Mouse (Mus musculus) hindbrain, postnatal 0 days (tissue): ENCODE measurements around the gene Hs3st6. TPM values are rescaled to one million over a fixed set of nuclear protein-coding genes. Genes with fewer than 3 reads are reported as not detected.

Experiments
- ATAC-seq: fragments of 200-750 bp; cut with Nextera tagmentation; 2 replicates; pipeline ENCODE4 v1.8.0; 2017; ENCODE audit warnings: mild to moderate bottlenecking, moderate TSS enrichment, moderate library complexity
- DNase-seq: peaks from one replicate; pipeline ENCODE4 v3.0.0-alpha.2; 2015; ENCODE audit warnings: low spot score
- H3K27ac ChIP-seq: fragments of 300-500 bp; sonication (generic); 2 replicates; pipeline ENCODE4 v1.5.1; 2014; ENCODE audit warnings: mild to moderate bottlenecking
- H3K27me3 ChIP-seq: fragments of 300-500 bp; sonication (generic); 2 replicates; pipeline ENCODE4 v1.6.1; 2014; ENCODE audit warnings: low read length, mixed read lengths; ENCODE audit not compliant: insufficient read depth
- H3K36me3 ChIP-seq: fragments of 300-500 bp; sonication (generic); 2 replicates; pipeline ENCODE4 v1.6.1; 2014; ENCODE audit warnings: low read length, mixed read lengths; ENCODE audit not compliant: insufficient read depth
- H3K4me1 ChIP-seq: fragments of 300-500 bp; sonication (generic); 2 replicates; pipeline ENCODE4 v1.6.1; 2014; ENCODE audit warnings: antibody characterized with exemption, low read length, mixed read lengths; ENCODE audit not compliant: insufficient read depth
- H3K4me2 ChIP-seq: fragments of 300-500 bp; sonication (generic); 2 replicates; pipeline ENCODE4 v1.6.1; 2014; ENCODE audit warnings: low read depth, mild to moderate bottlenecking, low read length, moderate library complexity, mixed read lengths
- H3K4me3 ChIP-seq: fragments of 300-500 bp; sonication (generic); 2 replicates; pipeline ENCODE4 v1.5.1; 2014; ENCODE audit warnings: low read length
- H3K9ac ChIP-seq: fragments of 300-500 bp; sonication (generic); replicated peaks from 2 replicates; pipeline ENCODE4 v1.6.1; 2014; ENCODE audit warnings: mild to moderate bottlenecking, low read length, moderate library complexity, mixed read lengths
- H3K9me3 ChIP-seq: fragments of 300-500 bp; sonication (generic); 2 replicates; pipeline ENCODE4 v1.6.1; 2016; ENCODE audit warnings: low read length, mixed read lengths
- CTCF ChIP-seq: IDR thresholded peaks from 2 replicates; pipeline ENCODE4 v1.5.1; 2016; ENCODE audit warnings: antibody characterized with exemption, control low read depth, low read depth
- WGBS: fragments of 180-500 bp; shearing (Covaris S2); extraction: QIAGEN DNeasy Blood & Tissue Kit; methylation state at CpG from one replicate; pipeline ENCODE4 v1.1.7; 2014; 5-methylcytosine and 5-hydroxymethylcytosine counted together
- polyA plus RNA-seq: library from polyadenylated mRNA; unstranded; fragments of >200 nt; fragmentation: Nextera tagmentation; extraction: Ambion mirVana; gene quantifications from 2 replicates; pipeline ENCODE4 v1.2.1, GENCODE M21; 2015
- total RNA-seq: library from RNA; depleted of rRNA; stranded (reverse); fragments of >200 nt; gene quantifications from 2 replicates; pipeline ENCODE4 v1.2.3, GENCODE M21; 2014

The Hs3st6 gene
- total and polyA plus RNA-seq, 2 experiments from 2014 or later: 0.43 TPM; not detected in 1

DNA sequence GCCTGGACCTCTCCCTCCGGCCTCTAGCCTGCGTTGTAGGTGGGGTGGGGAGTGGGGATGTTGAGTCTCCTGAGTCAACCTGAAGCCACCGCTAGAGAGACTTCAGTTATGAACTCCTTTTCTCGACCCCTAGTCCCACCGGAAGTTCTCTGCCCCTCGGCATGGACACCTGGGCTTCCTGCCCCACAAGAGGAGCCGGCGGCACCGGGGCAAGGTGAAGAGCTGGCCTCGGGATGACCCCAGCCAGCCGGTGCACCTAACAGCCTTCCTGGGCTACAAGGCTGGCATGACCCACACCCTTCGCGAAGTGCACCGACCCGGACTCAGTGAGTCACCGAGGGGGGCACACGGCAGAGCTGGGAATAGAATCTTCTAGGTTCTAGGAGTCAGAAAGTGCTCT is 24.6 kb upstream of the Hs3st6 start:
- Histone ChIP-seq H3K27ac (no peak overlapping the region), H3K9me3 (no peaks in the 10 kb centered on the region), H3K27me3 (no peaks in the 10 kb centered on the region), H3K4me3 (no peak overlapping the region), H3K4me1 (peaks cover 5% of the 10 kb centered on the region; the same call in 1 of the 2 replicates), H3K36me3 (no peaks in the 10 kb centered on the region), H3K9ac (no peak overlapping the region), H3K4me2 (no peak overlapping the region)
- DNase-seq (no peak), ATAC-seq (no peak)
- WGBS: 80% methylated on average over 17 of the region's 17 CpGs
- no peak for TF ChIP-seq CTCF

DNA sequence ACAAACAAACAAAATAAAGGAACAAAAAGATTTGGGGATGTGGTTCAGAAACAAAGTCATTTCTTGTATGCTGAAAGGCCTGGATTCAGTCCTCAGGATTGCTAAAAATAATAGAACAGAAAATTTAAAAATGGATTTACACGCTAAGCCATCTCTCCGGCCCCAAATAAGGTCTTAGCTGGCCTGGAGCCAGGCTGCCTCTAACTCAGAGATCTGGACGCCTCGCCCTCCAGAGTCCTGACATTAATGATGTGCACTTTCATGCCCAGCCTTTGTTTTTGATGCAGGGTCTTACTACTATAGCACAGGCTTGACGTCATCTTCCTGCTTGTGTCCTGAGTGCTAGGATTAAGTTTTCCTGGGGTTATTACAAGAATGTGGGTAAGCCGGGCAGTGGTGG is 23.7 kb upstream of the Hs3st6 start:
- TF ChIP-seq CTCF: no peak
- Histone ChIP-seq H3K4me1 (no peaks in the 10 kb centered on the region), H3K4me3 (no peak overlapping the region), H3K27me3 (no peaks in the 10 kb centered on the region), H3K36me3 (no peaks in the 10 kb centered on the region), H3K4me2 (no peak overlapping the region), H3K9me3 (no peaks in the 10 kb centered on the region), H3K9ac (no peak overlapping the region), H3K27ac (no peak overlapping the region)
- DNase-seq (no peak), ATAC-seq (no peak)
- 72% methylated on average over 6 of the region's 6 CpGs for WGBS

DNA sequence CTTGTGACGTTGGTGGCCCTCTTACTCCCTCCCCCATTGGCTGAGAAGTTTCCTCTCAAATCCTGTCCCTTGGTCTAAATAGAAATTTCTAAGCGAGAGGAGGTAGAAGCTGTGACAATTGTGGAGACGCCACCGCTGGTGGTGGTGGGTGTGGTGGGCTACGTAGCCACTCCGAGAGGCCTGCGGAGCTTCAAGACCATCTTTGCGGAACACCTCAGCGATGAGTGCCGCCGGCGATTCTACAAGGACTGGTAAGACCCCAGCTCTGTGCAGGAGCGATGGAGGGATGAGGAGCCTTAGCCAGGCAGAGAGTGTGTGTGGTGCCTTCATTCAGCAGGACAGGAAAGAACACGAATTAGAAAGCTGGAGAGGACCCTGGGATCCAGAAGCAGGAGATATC is 22.0 kb upstream of the Hs3st6 start:
- no peak for ATAC-seq
- DNase-seq: no peak
- Histone ChIP-seq H3K9me3 (no peaks in the 10 kb centered on the region), H3K36me3 (no peaks in the 10 kb centered on the region), H3K4me2 (no peak overlapping the region), H3K4me3 (no peak overlapping the region), H3K27ac (no peak overlapping the region), H3K4me1 (no peaks in the 10 kb centered on the region), H3K9ac (no peak overlapping the region), H3K27me3 (no peaks in the 10 kb centered on the region)
- 79% methylated on average over 14 of the region's 14 CpGs for WGBS
- TF ChIP-seq CTCF: no peak

DNA sequence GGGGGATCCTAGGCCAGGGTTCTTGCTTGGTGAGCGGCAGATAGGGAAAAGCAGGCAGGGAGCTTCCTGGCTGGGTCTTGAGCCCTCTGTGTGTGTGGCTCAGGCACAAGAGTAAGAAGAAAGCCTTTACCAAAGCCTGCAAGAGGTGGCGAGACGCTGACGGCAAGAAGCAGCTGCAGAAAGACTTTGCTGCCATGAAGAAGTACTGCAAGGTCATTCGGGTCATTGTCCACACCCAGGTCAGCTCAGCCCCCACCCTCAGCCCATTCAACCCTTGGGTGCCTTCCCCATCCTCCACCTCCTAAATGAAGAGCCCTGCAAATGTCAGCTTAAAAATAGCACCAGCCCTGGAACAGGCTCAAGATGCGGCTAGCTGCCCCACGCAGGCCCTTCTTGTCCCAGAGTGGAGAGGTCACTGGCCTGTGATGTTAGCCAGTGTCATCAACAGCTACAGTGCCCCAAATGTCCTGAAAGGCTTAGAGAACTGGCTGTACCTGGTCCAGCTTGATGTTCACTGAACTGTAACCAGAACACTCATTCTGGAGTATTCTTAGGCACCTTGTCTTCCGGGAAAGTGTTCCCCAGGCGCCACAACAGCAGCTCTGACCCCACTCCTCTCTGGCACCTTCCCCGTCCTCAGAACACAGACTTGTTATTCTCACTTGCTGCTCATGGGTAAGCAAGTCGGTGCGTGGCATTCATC is 20.4 kb upstream of the Hs3st6 start:
- WGBS: 76% methylated on average over 12 of the region's 12 CpGs
- ATAC-seq (no peak), DNase-seq (no peak)
- no peak for TF ChIP-seq CTCF
- no peaks in the 10 kb centered on the region for H3K9me3 ChIP-seq
- H3K27me3 ChIP-seq: no peaks in the 10 kb centered on the region
- no peak overlapping the region for H3K4me2 ChIP-seq
- H3K36me3 ChIP-seq: no peaks in the 10 kb centered on the region
- no peak overlapping the region for H3K9ac ChIP-seq
- H3K4me3 ChIP-seq: no peak overlapping the region
- no peak overlapping the region for H3K27ac ChIP-seq
- H3K4me1 ChIP-seq: 0 out of 2 replicates have a peak, but pooled peaks cover 5% of the 10 kb centered on the region

GRCm38 (mm10) chr17:24733434-24734050 is 19.2 kb upstream of the Hs3st6 start:
- WGBS: 88% methylated on average over 21 of the region's 21 CpGs
- Histone ChIP-seq H3K4me3 (no peak overlapping the region), H3K27ac (no peak overlapping the region), H3K9ac (no peak overlapping the region), H3K36me3 (no peaks in the 10 kb centered on the region), H3K4me1 (0 out of 2 replicates have a peak, but pooled peaks cover 5% of the 10 kb centered on the region), H3K4me2 (no peak overlapping the region), H3K27me3 (no peaks in the 10 kb centered on the region), H3K9me3 (no peaks in the 10 kb centered on the region)
- no peak for TF ChIP-seq CTCF
- ATAC-seq (no peak), DNase-seq (no peak)

GRCm38 (mm10) chr17:24734513-24734912 is 18.3 kb upstream of the Hs3st6 start:
- Histone ChIP-seq H3K9ac (no peak overlapping the region), H3K4me3 (no peak overlapping the region), H3K27me3 (no peaks in the 10 kb centered on the region), H3K27ac (no peak overlapping the region), H3K9me3 (no peaks in the 10 kb centered on the region), H3K36me3 (no peaks in the 10 kb centered on the region), H3K4me1 (0 out of 2 replicates have a peak, but pooled peaks cover 5% of the 10 kb centered on the region), H3K4me2 (no peak overlapping the region)
- no peak for ATAC-seq
- no peak for TF ChIP-seq CTCF
- 82% methylated on average over 1 of the region's 1 CpGs for WGBS
- DNase-seq: no peak

DNA sequence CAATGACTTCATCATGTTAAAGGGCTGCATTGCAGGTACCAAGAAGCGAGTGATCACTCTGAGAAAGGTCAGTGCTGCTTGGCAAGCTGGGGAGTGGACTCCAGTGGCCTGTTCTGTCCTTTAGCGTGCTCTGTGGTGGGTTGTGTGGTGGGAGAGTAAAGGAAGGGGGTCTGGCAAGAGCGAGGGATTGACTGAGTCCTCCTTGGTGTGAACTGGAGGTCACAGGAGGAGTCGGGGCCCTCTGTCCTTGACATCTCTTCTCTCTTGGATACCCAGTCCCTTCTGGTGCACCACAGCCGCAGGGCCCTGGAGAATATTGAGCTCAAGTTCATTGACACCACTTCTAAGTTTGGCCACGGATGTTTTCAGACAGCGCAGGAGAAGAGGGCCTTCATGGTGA is 17.3 kb upstream of the Hs3st6 start:
- no peak overlapping the region for H3K9ac ChIP-seq
- H3K27me3 ChIP-seq: no peaks in the 10 kb centered on the region
- H3K27ac ChIP-seq: no peak overlapping the region
- TF ChIP-seq CTCF: no peak
- H3K4me2 ChIP-seq: no peak overlapping the region
- no peaks in the 10 kb centered on the region for H3K9me3 ChIP-seq
- H3K4me1 ChIP-seq: 0 out of 2 replicates have a peak, but pooled peaks cover 5% of the 10 kb centered on the region
- H3K36me3 ChIP-seq: no peaks in the 10 kb centered on the region
- DNase-seq (no peak), ATAC-seq (no peak)
- H3K4me3 ChIP-seq: no peak overlapping the region
- WGBS: 86% methylated on average over 7 of the region's 7 CpGs
